Mouse (Mus musculus) forebrain, embryonic 15.5 days (tissue): ENCODE results near the gene St7. TPM values are rescaled to one million over a fixed set of nuclear protein-coding genes. Genes with fewer than 3 reads are reported as not detected.

Experiments used
- ATAC-seq: fragments of 200-750 bp; cut with Nextera tagmentation; replicated peaks from 2 replicates; pipeline ENCODE4 v1.8.0; 2017; ENCODE audit warnings: mild to moderate bottlenecking, moderate TSS enrichment, moderate library complexity
- H3K27ac ChIP-seq: fragments of 300-500 bp; sonication (generic); replicated peaks from 2 replicates; pipeline ENCODE4 v1.5.1; 2015; ENCODE audit warnings: mild to moderate bottlenecking, inconsistent platforms
- H3K27me3 ChIP-seq: fragments of 300-500 bp; sonication (generic); 2 replicates; pipeline ENCODE4 v1.6.1; 2015; ENCODE audit warnings: inconsistent platforms
- H3K36me3 ChIP-seq: fragments of 300-500 bp; sonication (generic); 2 replicates; pipeline ENCODE4 v1.6.1; 2015; ENCODE audit warnings: mild to moderate bottlenecking, inconsistent platforms
- H3K4me1 ChIP-seq: fragments of 300-500 bp; sonication (generic); 2 replicates; pipeline ENCODE4 v1.6.1; 2015; ENCODE audit warnings: inconsistent platforms
- H3K4me2 ChIP-seq: fragments of 300-500 bp; sonication (generic); replicated peaks from 2 replicates; pipeline ENCODE4 v1.6.1; 2015; ENCODE audit warnings: mild to moderate bottlenecking, inconsistent platforms
- H3K4me3 ChIP-seq: fragments of 300-500 bp; sonication (generic); 2 replicates; pipeline ENCODE4 v1.5.1; 2015; ENCODE audit warnings: mild to moderate bottlenecking, inconsistent platforms
- H3K9ac ChIP-seq: fragments of 300-500 bp; sonication (generic); replicated peaks from 2 replicates; pipeline ENCODE4 v1.6.1; 2015; ENCODE audit warnings: mild to moderate bottlenecking, inconsistent platforms
- H3K9me3 ChIP-seq: fragments of 300-500 bp; sonication (generic); 2 replicates; pipeline ENCODE4 v1.6.1; 2016; ENCODE audit warnings: inconsistent platforms
- WGBS: fragments of 180-500 bp; shearing (Covaris S2); methylation state at CpG from one replicate; pipeline ENCODE4 v1.1.7; 2015; ENCODE audit warnings: mixed read lengths; 5-methylcytosine and 5-hydroxymethylcytosine counted together
- polyA plus RNA-seq: library from polyadenylated mRNA; unstranded; fragments of >200 nt; fragmentation: Nextera tagmentation; extraction: Ambion mirVana; gene quantifications from 2 replicates; pipeline ENCODE4 v1.2.1, GENCODE M21; 2015

The St7 gene
- polyA plus RNA-seq, 1 experiment from 2014 or later, result 68.2 TPM

- 85% methylated on average over 7 of the region's 7 CpGs for WGBS
- no peak overlapping the region for H3K4me3 ChIP-seq
- H3K27ac ChIP-seq, result no peak overlapping the region
- no peaks in the 10 kb centered on the region for H3K9me3 ChIP-seq
- no peaks in the 10 kb centered on the region for H3K27me3 ChIP-seq
- ATAC-seq, result no peak
- H3K4me2 ChIP-seq, result no peak overlapping the region
- no peak overlapping the region for H3K9ac ChIP-seq
- no peaks in the 10 kb centered on the region for H3K4me1 ChIP-seq
- H3K36me3 ChIP-seq, result peaks cover 22% of the 10 kb centered on the region
These were observed 249.6 kb downstream of the St7 start for GRCm38 (mm10) chr6:17942344-17942743.

- Histone ChIP-seq H3K27me3 (no peaks in the 10 kb centered on the region), H3K9ac (no peak overlapping the region), H3K4me3 (no peak overlapping the region), H3K36me3 (peaks cover 15% of the 10 kb centered on the region), H3K9me3 (no peaks in the 10 kb centered on the region), H3K4me1 (no peaks in the 10 kb centered on the region), H3K4me2 (no peak overlapping the region), H3K27ac (no peak overlapping the region)
- 81% methylated on average over 9 of the region's 9 CpGs for WGBS
- ATAC-seq, result 0 out of 2 replicates have a peak, but pooled peaks have one; percentile 27
These were observed 251.3 kb downstream of the St7 start for GRCm38 (mm10) chr6:17943877-17944617.

- Histone ChIP-seq H3K4me3 (no peak overlapping the region), H3K4me2 (no peak overlapping the region), H3K9ac (no peak overlapping the region), H3K36me3 (peaks cover 6% of the 10 kb centered on the region; the same call in 1 of the 2 replicates), H3K27ac (no peak overlapping the region), H3K4me1 (no peaks in the 10 kb centered on the region), H3K9me3 (no peaks in the 10 kb centered on the region), H3K27me3 (no peaks in the 10 kb centered on the region)
- ATAC-seq, result no peak
- WGBS, result 70% methylated on average over 5 of the region's 5 CpGs
These were observed 253.7 kb downstream of the St7 start for GRCm38 (mm10) chr6:17946456-17946855.

GRCm38 (mm10) chr6:17947130-17947831 is 254.5 kb downstream of the St7 start:
- H3K27me3 ChIP-seq, result no peaks in the 10 kb centered on the region
- no peak for ATAC-seq
- 81% methylated on average over 11 of the region's 11 CpGs for WGBS
- no peak overlapping the region for H3K4me3 ChIP-seq
- H3K4me2 ChIP-seq, result no peak overlapping the region
- H3K9ac ChIP-seq, result no peak overlapping the region
- no peaks in the 10 kb centered on the region for H3K9me3 ChIP-seq
- H3K36me3 ChIP-seq, result peaks cover 6% of the 10 kb centered on the region; the same call in 1 of the 2 replicates
- H3K4me1 ChIP-seq, result no peaks in the 10 kb centered on the region
- H3K27ac ChIP-seq, result no peak overlapping the region

GRCm38 (mm10) chr6:17949103-17949502 is 256.4 kb downstream of the St7 start:
- Histone ChIP-seq H3K4me1 (no peaks in the 10 kb centered on the region), H3K4me3 (no peak overlapping the region), H3K4me2 (no peak overlapping the region), H3K9ac (no peak overlapping the region), H3K27ac (no peak overlapping the region), H3K9me3 (no peaks in the 10 kb centered on the region), H3K36me3 (no peaks in the 10 kb centered on the region), H3K27me3 (no peaks in the 10 kb centered on the region)
- no peak for ATAC-seq
- WGBS, result 88% methylated on average over 5 of the region's 5 CpGs

GRCm38 (mm10) chr6:17951779-17952178 is 259.0 kb downstream of the St7 start:
- no peak overlapping the region for H3K9ac ChIP-seq
- H3K36me3 ChIP-seq, result no peaks in the 10 kb centered on the region
- no peak for ATAC-seq
- H3K4me3 ChIP-seq, result no peak overlapping the region
- H3K4me2 ChIP-seq, result no peak overlapping the region
- no peaks in the 10 kb centered on the region for H3K27me3 ChIP-seq
- H3K27ac ChIP-seq, result no peak overlapping the region
- no peaks in the 10 kb centered on the region for H3K4me1 ChIP-seq
- WGBS, result 90% methylated on average over 8 of the region's 8 CpGs
- no peaks in the 10 kb centered on the region for H3K9me3 ChIP-seq

- no peaks in the 10 kb centered on the region for H3K36me3 ChIP-seq
- H3K4me1 ChIP-seq, result no peaks in the 10 kb centered on the region
- no peak for ATAC-seq
- 76% methylated on average over 3 of the region's 3 CpGs for WGBS
- no peaks in the 10 kb centered on the region for H3K27me3 ChIP-seq
- no peak overlapping the region for H3K9ac ChIP-seq
- no peak overlapping the region for H3K27ac ChIP-seq
- H3K4me2 ChIP-seq, result no peak overlapping the region
- no peaks in the 10 kb centered on the region for H3K9me3 ChIP-seq
- H3K4me3 ChIP-seq, result no peak overlapping the region
These were observed 270.7 kb downstream of the St7 start for GRCm38 (mm10) chr6:17963455-17963854.

GRCm38 (mm10) chr6:17968467-17969144 is 275.9 kb downstream of the St7 start:
- Histone ChIP-seq H3K27me3 (no peaks in the 10 kb centered on the region), H3K4me2 (no peak overlapping the region), H3K9me3 (no peaks in the 10 kb centered on the region), H3K27ac (no peak overlapping the region), H3K4me1 (no peaks in the 10 kb centered on the region), H3K9ac (no peak overlapping the region), H3K36me3 (no peaks in the 10 kb centered on the region), H3K4me3 (no peak overlapping the region)
- ATAC-seq, result peak; percentile 72
- WGBS, result 66% methylated on average over 1 of the region's 1 CpGs

- H3K9me3 ChIP-seq, result no peaks in the 10 kb centered on the region
- no peak overlapping the region for H3K4me3 ChIP-seq
- no peak overlapping the region for H3K27ac ChIP-seq
- H3K27me3 ChIP-seq, result no peaks in the 10 kb centered on the region
- no peak overlapping the region for H3K4me2 ChIP-seq
- no peak overlapping the region for H3K9ac ChIP-seq
- no peaks in the 10 kb centered on the region for H3K4me1 ChIP-seq
- no peak for ATAC-seq
- no peaks in the 10 kb centered on the region for H3K36me3 ChIP-seq
- 96% methylated on average over 1 of the region's 1 CpGs for WGBS
These were observed 277.1 kb downstream of the St7 start for GRCm38 (mm10) chr6:17969815-17970214.

GRCm38 (mm10) chr6:17971393-17971792 is 278.7 kb downstream of the St7 start:
- H3K9me3 ChIP-seq, result no peaks in the 10 kb centered on the region
- H3K4me1 ChIP-seq, result no peaks in the 10 kb centered on the region
- H3K4me3 ChIP-seq, result no peak overlapping the region
- ATAC-seq, result no peak
- H3K9ac ChIP-seq, result no peak overlapping the region
- H3K27ac ChIP-seq, result no peak overlapping the region
- no peaks in the 10 kb centered on the region for H3K36me3 ChIP-seq
- H3K4me2 ChIP-seq, result no peak overlapping the region
- no peaks in the 10 kb centered on the region for H3K27me3 ChIP-seq

- H3K4me1 ChIP-seq, result no peaks in the 10 kb centered on the region
- no peaks in the 10 kb centered on the region for H3K27me3 ChIP-seq
- H3K4me3 ChIP-seq, result no peak overlapping the region
- no peak overlapping the region for H3K9ac ChIP-seq
- 49% methylated on average over 3 of the region's 3 CpGs for WGBS
- no peak overlapping the region for H3K27ac ChIP-seq
- no peaks in the 10 kb centered on the region for H3K36me3 ChIP-seq
- ATAC-seq, result no peak
- H3K9me3 ChIP-seq, result no peaks in the 10 kb centered on the region
- no peak overlapping the region for H3K4me2 ChIP-seq
These were observed 281.7 kb downstream of the St7 start for GRCm38 (mm10) chr6:17974416-17974815.

- Histone ChIP-seq H3K27ac (no peak overlapping the region), H3K27me3 (no peaks in the 10 kb centered on the region), H3K9ac (no peak overlapping the region), H3K4me2 (no peak overlapping the region), H3K9me3 (no peaks in the 10 kb centered on the region), H3K4me1 (no peaks in the 10 kb centered on the region), H3K36me3 (no peaks in the 10 kb centered on the region), H3K4me3 (no peak overlapping the region)
- 67% methylated on average over 1 of the region's 1 CpGs for WGBS
- ATAC-seq, result no peak
These were observed 284.4 kb downstream of the St7 start for GRCm38 (mm10) chr6:17977165-17977564.
